Mouse (Mus musculus) intestine, postnatal 0 days (tissue): ENCODE results near the gene Phf21b. TPM values are rescaled to one million over a fixed set of nuclear protein-coding genes. Genes with fewer than 3 reads are reported as not detected.

Source experiments
- ATAC-seq: fragments of 200-750 bp; cut with Nextera tagmentation; 2 replicates; pipeline ENCODE4 v1.8.0; 2017; ENCODE audit warnings: mild to moderate bottlenecking, moderate TSS enrichment, moderate library complexity
- H3K27ac ChIP-seq: fragments of 300-500 bp; sonication (generic); 2 replicates; pipeline ENCODE4 v1.5.1; 2014; ENCODE audit warnings: mild to moderate bottlenecking, low read depth, low read length, moderate library complexity
- H3K27me3 ChIP-seq: fragments of 300-500 bp; sonication (generic); replicated peaks from 2 replicates; pipeline ENCODE4 v1.6.1; 2014; ENCODE audit warnings: low read length, mixed read lengths; ENCODE audit not compliant: control insufficient read depth, insufficient read depth
- H3K36me3 ChIP-seq: fragments of 300-500 bp; sonication (generic); 2 replicates; pipeline ENCODE4 v1.6.1; 2014; ENCODE audit warnings: mild to moderate bottlenecking, moderate library complexity; ENCODE audit not compliant: control insufficient read depth, insufficient read depth
- H3K4me1 ChIP-seq: fragments of 300-500 bp; sonication (generic); replicated peaks from 2 replicates; pipeline ENCODE4 v1.6.1; 2014; ENCODE audit warnings: antibody characterized with exemption, low read length, mixed read lengths; ENCODE audit not compliant: control insufficient read depth, insufficient read depth
- H3K4me2 ChIP-seq: fragments of 300-500 bp; sonication (generic); replicated peaks from 2 replicates; pipeline ENCODE4 v1.6.1; 2014; ENCODE audit warnings: low read depth, mild to moderate bottlenecking, moderate library complexity
- H3K4me3 ChIP-seq: fragments of 300-500 bp; sonication (generic); 2 replicates; pipeline ENCODE4 v1.5.1; 2014; ENCODE audit warnings: low read depth, low read length
- H3K9ac ChIP-seq: fragments of 300-500 bp; sonication (generic); 2 replicates; pipeline ENCODE4 v1.6.1; 2014; ENCODE audit warnings: mild to moderate bottlenecking, low read depth, low read length
- H3K9me3 ChIP-seq: fragments of 300-500 bp; sonication (generic); 2 replicates; pipeline ENCODE4 v1.6.1; 2016; ENCODE audit warnings: mixed run types; ENCODE audit not compliant: control insufficient read depth
- CTCF ChIP-seq: sonication (generic); IDR thresholded peaks from 2 replicates; pipeline ENCODE4 v1.5.1; 2016; ENCODE audit warnings: low read depth, mild to moderate bottlenecking, control low read depth, antibody characterized with exemption, moderate library complexity
- WGBS: fragments of 180-500 bp; shearing (Covaris S2); extraction: QIAGEN DNeasy Blood & Tissue Kit; methylation state at CpG from one replicate; pipeline ENCODE4 v1.1.7; 2014; 5-methylcytosine and 5-hydroxymethylcytosine counted together
- polyA plus RNA-seq: library from polyadenylated mRNA; unstranded; fragments of >200 nt; fragmentation: Nextera tagmentation; extraction: Ambion mirVana; gene quantifications from 2 replicates; pipeline ENCODE4 v1.2.1, GENCODE M21; 2015

The Phf21b gene
- polyA plus RNA-seq, 1 experiment from 2014 or later = 0.38 TPM

DNA sequence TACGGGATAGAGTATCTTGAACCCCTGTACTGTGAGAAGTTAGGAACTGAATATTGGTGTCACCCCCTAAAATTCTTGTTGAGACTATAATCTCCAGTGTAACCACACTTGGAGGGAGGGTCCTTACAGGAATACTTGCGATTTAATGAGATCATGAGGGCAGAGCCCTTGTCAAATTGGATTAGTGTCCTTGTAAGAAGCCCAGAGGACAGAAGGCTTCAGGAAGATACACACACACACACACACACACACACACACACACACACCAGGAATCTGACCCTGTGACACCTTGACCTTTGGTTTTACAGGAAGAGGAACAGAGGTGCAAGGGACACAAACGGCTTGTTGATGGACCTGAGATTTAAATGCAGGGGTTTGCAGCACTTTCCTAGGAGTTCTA, 35.4 kb upstream of the Phf21b start:
- Histone ChIP-seq H3K4me1 (no peaks in the 10 kb centered on the region), H3K36me3 (no peaks in the 10 kb centered on the region), H3K27ac (no peak overlapping the region), H3K9ac (no peak overlapping the region), H3K4me2 (no peak overlapping the region), H3K4me3 (no peak overlapping the region), H3K27me3 (no peaks in the 10 kb centered on the region), H3K9me3 (no peaks in the 10 kb centered on the region)
- TF ChIP-seq CTCF = no peak
- 50% methylated on average over 3 of the region's 3 CpGs for WGBS
- no peak for ATAC-seq

DNA sequence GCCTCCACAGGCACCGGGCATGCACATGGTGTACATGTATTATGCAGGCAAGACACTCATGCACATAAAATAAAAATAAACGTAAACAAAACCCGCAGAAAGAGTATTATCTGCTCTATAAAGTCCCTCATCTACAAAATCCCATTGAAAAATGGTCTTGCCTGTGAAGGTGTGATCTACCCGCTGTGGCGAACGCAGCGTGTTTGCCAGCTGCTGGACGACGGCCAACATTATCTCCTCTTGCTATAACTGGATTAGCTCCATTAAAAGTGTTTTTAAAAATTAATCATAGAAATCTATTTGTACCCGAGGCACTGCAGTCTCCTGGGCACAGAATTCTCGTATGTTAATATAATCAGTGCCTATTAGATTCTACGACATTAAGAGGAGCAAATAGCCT, 32.2 kb upstream of the Phf21b start:
- WGBS = 68% methylated on average over 12 of the region's 12 CpGs
- H3K4me1 ChIP-seq = no peaks in the 10 kb centered on the region
- no peak for ATAC-seq

DNA sequence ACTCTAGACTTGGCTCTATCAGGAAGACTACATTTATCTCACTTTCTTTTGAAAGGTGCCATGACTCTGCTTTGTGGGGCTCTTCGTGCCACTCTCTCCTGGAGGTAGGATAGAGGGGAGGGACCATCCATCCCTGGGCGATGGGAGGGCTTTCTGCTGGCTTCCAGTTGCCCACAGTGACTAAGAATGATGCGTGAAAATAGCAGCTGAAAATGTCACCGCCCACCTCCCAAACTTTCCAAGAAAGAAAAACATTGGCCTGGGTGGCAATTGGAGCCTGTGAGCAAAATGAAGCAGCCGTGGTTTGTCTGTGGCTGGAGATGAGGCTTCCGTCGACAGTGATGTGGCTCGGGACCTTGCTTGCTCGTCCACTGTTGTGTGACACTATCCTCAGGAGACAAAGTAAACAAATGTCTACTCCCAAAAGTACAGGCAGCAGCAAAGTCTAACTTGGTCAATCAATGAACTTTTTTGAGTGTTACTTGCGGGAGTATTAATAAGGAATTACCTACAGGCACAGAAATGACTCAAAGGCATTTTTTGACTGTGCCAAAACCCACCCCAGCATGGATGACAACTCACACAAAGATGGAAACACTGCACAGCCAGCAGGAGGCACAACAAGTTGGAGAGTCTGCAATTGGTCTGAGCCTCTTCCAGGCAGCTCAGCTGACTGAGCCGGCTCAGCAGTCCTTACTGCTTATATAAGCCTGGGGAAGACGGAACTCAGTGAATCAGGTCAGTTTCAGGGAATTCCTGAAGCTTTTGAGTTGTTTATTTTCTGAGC, 21.4 kb upstream of the Phf21b start:
- Histone ChIP-seq H3K27ac (no peak overlapping the region), H3K36me3 (no peaks in the 10 kb centered on the region), H3K4me2 (no peak overlapping the region), H3K4me3 (no peak overlapping the region), H3K27me3 (no peaks in the 10 kb centered on the region), H3K9me3 (no peaks in the 10 kb centered on the region), H3K4me1 (no peaks in the 10 kb centered on the region), H3K9ac (no peak overlapping the region)
- WGBS = 77% methylated on average over 12 of the region's 12 CpGs
- no peak for TF ChIP-seq CTCF
- ATAC-seq = no peak

More for the DNA sequence above, 32.2 kb upstream of the Phf21b start:
- Histone ChIP-seq H3K27me3 (no peaks in the 10 kb centered on the region), H3K9me3 (no peaks in the 10 kb centered on the region), H3K4me2 (no peak overlapping the region), H3K9ac (no peak overlapping the region), H3K4me3 (no peak overlapping the region), H3K36me3 (no peaks in the 10 kb centered on the region), H3K27ac (no peak overlapping the region)
- no peak for TF ChIP-seq CTCF

DNA sequence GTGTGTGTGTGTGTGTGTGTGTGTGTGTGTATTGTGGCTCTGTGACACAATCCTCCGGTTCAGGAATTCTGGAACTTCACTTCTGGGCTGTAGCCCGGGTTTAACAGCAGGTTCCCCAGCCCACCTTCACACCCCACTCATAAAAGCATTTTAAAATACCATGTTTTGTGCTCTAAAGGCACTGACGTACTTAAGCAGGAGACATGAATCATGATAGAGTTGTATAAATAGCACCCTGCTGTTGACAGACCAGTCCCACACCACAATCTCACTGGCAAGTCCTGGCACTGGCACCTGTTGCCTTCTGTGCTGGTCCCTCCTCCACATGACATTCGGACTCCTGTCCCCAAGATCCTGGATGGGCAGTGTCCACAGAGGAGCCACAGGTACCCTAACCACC, 18.0 kb upstream of the Phf21b start:
- no peak overlapping the region for H3K4me3 ChIP-seq
- no peaks in the 10 kb centered on the region for H3K9me3 ChIP-seq
- H3K4me1 ChIP-seq = no peaks in the 10 kb centered on the region
- H3K4me2 ChIP-seq = no peak overlapping the region
- no peak overlapping the region for H3K27ac ChIP-seq
- 69% methylated on average over 4 of the region's 4 CpGs for whole genome bisulfite sequencing
- no peak for ATAC-seq
- no peaks in the 10 kb centered on the region for H3K27me3 ChIP-seq
- H3K9ac ChIP-seq = no peak overlapping the region
- TF ChIP-seq CTCF = no peak
- H3K36me3 ChIP-seq = no peaks in the 10 kb centered on the region

DNA sequence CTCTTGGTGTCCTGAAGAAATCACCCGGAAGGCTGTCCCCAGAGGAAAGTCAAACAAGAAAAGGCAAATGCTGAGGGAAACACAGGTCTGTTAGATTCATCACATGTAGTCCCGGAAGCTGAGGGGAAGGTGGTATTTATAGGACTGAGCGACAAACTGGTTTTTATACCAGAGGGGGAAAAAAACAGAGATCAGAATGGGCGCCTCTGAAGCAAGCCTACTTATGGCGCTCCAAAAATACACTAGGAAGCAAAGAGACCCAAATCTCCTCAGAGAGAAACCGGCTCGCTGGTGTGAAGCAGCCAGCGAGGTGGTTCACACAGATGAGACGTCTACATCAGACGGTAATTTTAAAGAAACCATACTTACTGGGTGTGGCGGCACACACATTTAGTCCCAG, 17.2 kb upstream of the Phf21b start:
- no peak for TF ChIP-seq CTCF

DNA sequence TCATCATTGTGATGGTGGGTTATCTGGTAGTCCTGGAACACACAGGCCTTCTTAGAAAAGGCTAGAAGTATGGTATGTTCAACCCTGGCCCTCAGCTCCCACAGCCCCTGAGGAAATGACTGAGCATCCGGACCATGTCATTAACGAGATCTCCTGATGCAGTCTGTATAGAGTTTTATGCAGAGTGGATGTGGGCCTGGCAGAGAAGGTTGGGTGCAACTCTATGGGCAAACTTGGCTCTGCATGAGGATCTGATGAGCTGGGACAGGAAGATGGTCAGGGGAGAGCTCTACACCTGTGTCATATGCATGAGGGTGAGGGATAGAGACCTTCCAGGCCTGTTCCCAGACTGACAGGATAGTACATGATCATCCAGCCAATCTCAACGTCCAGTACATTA, 16.0 kb upstream of the Phf21b start:
- Histone ChIP-seq H3K4me3 (no peak overlapping the region), H3K9me3 (no peaks in the 10 kb centered on the region), H3K4me1 (no peaks in the 10 kb centered on the region), H3K9ac (no peak overlapping the region), H3K27me3 (no peaks in the 10 kb centered on the region), H3K27ac (no peak overlapping the region), H3K4me2 (no peak overlapping the region), H3K36me3 (no peaks in the 10 kb centered on the region)
- ATAC-seq = no peak
- no peak for TF ChIP-seq CTCF
- WGBS = 82% methylated on average over 3 of the region's 3 CpGs

More for the DNA sequence above, 17.2 kb upstream of the Phf21b start:
- no peaks in the 10 kb centered on the region for H3K9me3 ChIP-seq
- H3K27ac ChIP-seq = no peak overlapping the region
- no peak overlapping the region for H3K4me2 ChIP-seq
- no peaks in the 10 kb centered on the region for H3K36me3 ChIP-seq
- no peaks in the 10 kb centered on the region for H3K27me3 ChIP-seq
- no peak for ATAC-seq
- 80% methylated on average over 11 of the region's 11 CpGs for WGBS
- H3K4me1 ChIP-seq = no peaks in the 10 kb centered on the region
- H3K4me3 ChIP-seq = no peak overlapping the region
- H3K9ac ChIP-seq = no peak overlapping the region
